Mouse (Mus musculus): Measurements from ENCODE around the gene Vsig10l. TPM values are rescaled to one million over a fixed set of nuclear protein-coding genes. Genes with fewer than 3 reads are reported as not detected.
A peak's percentile ranks its signal among the peaks of the same experiment; 100 is the strongest.

The Vsig10l gene
- total RNA-seq, 2 experiments from 2014 or later, result 5.4 to 7.5 TPM

GRCm38 (mm10) chr7:43515076-43515475, 52.1 kb downstream of the Vsig10l start:
- intact Hi-C loops (cut with DNase I), result no loop called here
- no peak for DNase-seq

GRCm38 (mm10) chr7:43518341-43518740, 55.4 kb downstream of the Vsig10l start:
- DNase-seq, result peak; percentile 48

More at GRCm38 (mm10) chr7:43518341-43518740, 55.4 kb downstream of the Vsig10l start:
- intact Hi-C loops (cut with DNase I), result no loop called here

Small RNA genes lying within 50 kb of the gene (microRNA-seq; reads per million reads assigned to microRNA genes)
- gene Mir7051, result 1.2 reads per million

Other genes starting within 250 kb of the Vsig10l start
- gene Zfp715, start 149.9 kb upstream of the Vsig10l start, total RNA-seq (2021), result 10 to 100 TPM; 26.3 to 27.8 TPM
- under 1 TPM; 0.16 to 0.26 TPM for gene Siglecf, start 111.8 kb upstream of the Vsig10l start, total RNA-seq (2021)
- gene Siglecg, start 54.9 kb upstream of the Vsig10l start, total RNA-seq (2021), result not detected
- gene Lim2, start 35.5 kb upstream of the Vsig10l start, total RNA-seq (2021), result not detected
- gene Nkg7, start 26.1 kb upstream of the Vsig10l start, total RNA-seq (2021), result not detected
- gene Cldnd2, start 22.4 kb upstream of the Vsig10l start, total RNA-seq (2021), result not detected
- 10 to 100 TPM; 44.7 to 47.5 TPM for gene Etfb, start 19.1 kb upstream of the Vsig10l start, total RNA-seq (2021)
- 1 to 10 TPM in 1 of 2 experiments, not detected in 1; 2.1 TPM for gene Gm45233, start 19.0 kb upstream of the Vsig10l start, total RNA-seq (2021)
- 10 to 100 TPM; 57.1 to 59.1 TPM for gene Iglon5, start 26.9 kb downstream of the Vsig10l start, total RNA-seq (2021)
- gene 4931406B18Rik, start 42.8 kb downstream of the Vsig10l start, total RNA-seq (2021), result not detected
- gene Cd33, start 81.3 kb downstream of the Vsig10l start, total RNA-seq (2021), result 1 to 10 TPM; 2.3 to 2.5 TPM
- gene Zfp658, start 99.1 kb downstream of the Vsig10l start, total RNA-seq (2021), result 1 to 10 TPM; 7.5 to 9.7 TPM
- gene Zfp719, start 116.5 kb downstream of the Vsig10l start, total RNA-seq (2021), result 10 to 100 TPM; 18.5 to 19.9 TPM
- gene Zfp819, start 144.0 kb downstream of the Vsig10l start, total RNA-seq (2021), result under 1 TPM in 1 of 2 experiments, not detected in 1; 0.34 TPM
- gene Ceacam18, start 171.6 kb downstream of the Vsig10l start, total RNA-seq (2021), result under 1 TPM in 1 of 2 experiments, not detected in 1; 0.24 TPM
- gene Siglece, start 197.0 kb downstream of the Vsig10l start, total RNA-seq (2021), result under 1 TPM; 0.24 to 0.80 TPM
- gene Ctu1, start 208.9 kb downstream of the Vsig10l start, total RNA-seq (2021), result 10 to 100 TPM; 20.8 to 22.5 TPM
- under 1 TPM in 1 of 2 experiments, not detected in 1; 0.28 TPM for gene Klk14, start 227.3 kb downstream of the Vsig10l start, total RNA-seq (2021)
- gene Klk13, start 249.4 kb downstream of the Vsig10l start, total RNA-seq (2021), result not detected